Mouse (Mus musculus) midbrain, embryonic 15.5 days (tissue): ENCODE measurements around the gene Cep19. TPM values are rescaled to one million over a fixed set of nuclear protein-coding genes. Genes with fewer than 3 reads are reported as not detected.

Experiments used
- ATAC-seq: fragments of 200-750 bp; cut with Nextera tagmentation; replicated peaks from 2 replicates; pipeline ENCODE4 v1.8.0; 2017; ENCODE audit warnings: moderate TSS enrichment
- H3K27ac ChIP-seq: fragments of 300-500 bp; sonication (generic); 2 replicates; pipeline ENCODE4 v1.5.1; 2015; ENCODE audit warnings: mild to moderate bottlenecking, inconsistent platforms
- H3K27me3 ChIP-seq: fragments of 300-500 bp; sonication (generic); replicated peaks from 2 replicates; pipeline ENCODE4 v1.6.1; 2015; ENCODE audit warnings: inconsistent platforms
- H3K36me3 ChIP-seq: fragments of 300-500 bp; sonication (generic); replicated peaks from 2 replicates; pipeline ENCODE4 v1.6.1; 2015; ENCODE audit warnings: inconsistent platforms
- H3K4me1 ChIP-seq: fragments of 300-500 bp; sonication (generic); 2 replicates; pipeline ENCODE4 v1.6.1; 2015; ENCODE audit warnings: inconsistent platforms
- H3K4me2 ChIP-seq: fragments of 300-500 bp; sonication (generic); 2 replicates; pipeline ENCODE4 v1.6.1; 2015; ENCODE audit warnings: inconsistent platforms, mild to moderate bottlenecking, moderate library complexity
- H3K4me3 ChIP-seq: fragments of 300-500 bp; sonication (generic); 2 replicates; pipeline ENCODE4 v1.5.1; 2015; ENCODE audit warnings: mild to moderate bottlenecking, inconsistent platforms
- H3K9ac ChIP-seq: fragments of 300-500 bp; sonication (generic); 2 replicates; pipeline ENCODE4 v1.6.1; 2015; ENCODE audit warnings: mild to moderate bottlenecking, inconsistent platforms
- H3K9me3 ChIP-seq: fragments of 300-500 bp; sonication (generic); 2 replicates; pipeline ENCODE4 v1.6.1; 2016; ENCODE audit warnings: inconsistent platforms
- WGBS: fragments of 180-500 bp; shearing (Covaris S2); methylation state at CpG from one replicate; pipeline ENCODE4 v1.1.7; 2015; ENCODE audit warnings: mixed read lengths; 5-methylcytosine and 5-hydroxymethylcytosine counted together
- polyA plus RNA-seq: library from polyadenylated mRNA; unstranded; fragments of >200 nt; fragmentation: Nextera tagmentation; extraction: Ambion mirVana; gene quantifications from 2 replicates; pipeline ENCODE4 v1.2.1, GENCODE M21; 2015

Cep19 gene
- polyA plus RNA-seq, 1 experiment from 2014 or later: 43.2 TPM

DNA sequence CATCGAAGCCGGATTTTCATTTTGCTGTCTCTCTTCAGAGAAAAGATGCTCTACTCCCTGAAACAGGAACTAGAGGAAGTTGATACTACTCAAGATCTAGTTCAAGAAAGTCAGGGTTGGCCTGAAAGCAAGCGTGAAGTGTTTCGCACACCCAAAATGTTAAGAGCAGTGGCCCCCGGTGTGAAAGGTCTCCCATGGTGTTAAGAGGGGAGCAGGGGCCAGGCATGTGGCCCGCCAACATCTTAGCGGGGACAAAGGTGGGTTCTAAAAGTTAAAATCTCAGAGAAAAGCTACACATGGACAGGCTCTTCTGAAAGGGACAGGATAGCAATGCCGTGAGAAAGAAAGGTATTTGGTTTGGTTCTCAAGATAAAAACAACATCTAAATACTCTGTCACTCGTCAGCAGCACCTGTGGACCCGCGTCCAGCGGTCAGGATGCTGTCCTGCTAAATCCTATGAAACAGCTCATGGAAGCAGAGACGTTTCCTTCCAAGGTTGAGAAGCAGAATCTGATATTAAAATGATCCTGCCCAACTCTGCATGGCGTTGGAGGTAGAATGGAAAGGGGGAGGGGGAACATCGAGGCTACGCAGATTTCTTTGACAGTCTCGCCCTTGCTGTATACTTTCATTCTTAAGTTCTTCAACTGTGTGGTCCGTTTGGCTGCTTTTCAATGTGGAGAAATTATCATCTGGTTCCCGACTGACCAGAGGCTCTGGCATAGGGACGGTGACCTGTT is 30.0 kb downstream of the Cep19 start:
- H3K9ac ChIP-seq: no peak overlapping the region
- no peak overlapping the region for H3K4me3 ChIP-seq
- no peaks in the 10 kb centered on the region for H3K4me1 ChIP-seq
- no peak for ATAC-seq
- WGBS: 83% methylated on average over 20 of the region's 20 CpGs
- no peak overlapping the region for H3K27ac ChIP-seq
- no peak overlapping the region for H3K4me2 ChIP-seq
- H3K27me3 ChIP-seq: no peaks in the 10 kb centered on the region
- H3K9me3 ChIP-seq: no peaks in the 10 kb centered on the region
- H3K36me3 ChIP-seq: no peaks in the 10 kb centered on the region

- Histone ChIP-seq H3K27me3 (no peaks in the 10 kb centered on the region), H3K9ac (no peak overlapping the region), H3K9me3 (no peaks in the 10 kb centered on the region), H3K4me3 (no peak overlapping the region), H3K27ac (no peak overlapping the region), H3K36me3 (no peaks in the 10 kb centered on the region), H3K4me2 (no peak overlapping the region), H3K4me1 (no peaks in the 10 kb centered on the region)
- 78% methylated on average over 16 of the region's 16 CpGs for WGBS
- ATAC-seq: no peak
Observed at GRCm38 (mm10) chr16:32130190-32130826, 30.7 kb downstream of the Cep19 start.

- H3K9ac ChIP-seq: no peak overlapping the region
- no peak for ATAC-seq
- WGBS: 85% methylated on average over 3 of the region's 3 CpGs
- no peaks in the 10 kb centered on the region for H3K9me3 ChIP-seq
- no peak overlapping the region for H3K4me3 ChIP-seq
- H3K27ac ChIP-seq: no peak overlapping the region
- H3K4me2 ChIP-seq: no peak overlapping the region
- no peaks in the 10 kb centered on the region for H3K27me3 ChIP-seq
- H3K4me1 ChIP-seq: no peaks in the 10 kb centered on the region
- no peaks in the 10 kb centered on the region for H3K36me3 ChIP-seq
Observed at GRCm38 (mm10) chr16:32133148-32133547, 33.5 kb downstream of the Cep19 start.

GRCm38 (mm10) chr16:32135842-32136357 is 36.3 kb downstream of the Cep19 start:
- Histone ChIP-seq H3K4me2 (no peak overlapping the region), H3K4me3 (no peak overlapping the region), H3K27ac (no peak overlapping the region), H3K27me3 (no peaks in the 10 kb centered on the region), H3K4me1 (no peaks in the 10 kb centered on the region), H3K36me3 (no peaks in the 10 kb centered on the region), H3K9me3 (no peaks in the 10 kb centered on the region), H3K9ac (no peak overlapping the region)
- ATAC-seq: no peak
- WGBS: 84% methylated on average over 7 of the region's 7 CpGs

DNA sequence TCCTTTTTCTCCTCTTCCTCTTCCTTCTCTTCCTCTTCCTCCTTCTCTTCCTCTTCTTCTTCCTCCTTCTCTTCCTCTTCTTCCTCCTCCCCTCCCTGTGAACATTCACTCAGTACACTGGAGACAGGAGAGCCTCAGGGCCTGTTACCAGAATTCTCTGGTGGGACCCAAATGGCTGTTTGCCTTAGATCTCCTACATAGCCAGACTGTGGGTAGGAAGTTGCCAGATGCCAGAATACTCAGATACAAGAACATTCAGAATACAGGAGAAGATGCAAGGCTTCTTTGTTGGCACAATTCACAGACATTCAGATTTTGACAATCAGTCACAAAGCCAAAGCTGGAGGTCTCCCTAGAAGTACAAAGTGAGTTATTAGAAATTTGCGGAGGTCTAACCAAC is 39.4 kb downstream of the Cep19 start:
- Histone ChIP-seq H3K27ac (no peak overlapping the region), H3K4me2 (no peak overlapping the region), H3K4me1 (no peaks in the 10 kb centered on the region), H3K36me3 (no peaks in the 10 kb centered on the region), H3K27me3 (no peaks in the 10 kb centered on the region), H3K9me3 (no peaks in the 10 kb centered on the region), H3K9ac (no peak overlapping the region), H3K4me3 (no peak overlapping the region)
- WGBS: 94% methylated on average over 1 of the region's 1 CpGs
- no peak for ATAC-seq

GRCm38 (mm10) chr16:32143766-32144165 is 44.2 kb downstream of the Cep19 start:
- WGBS: 95% methylated on average over 15 of the region's 15 CpGs

GRCm38 (mm10) chr16:32144592-32144991 is 45.0 kb downstream of the Cep19 start:
- H3K36me3 ChIP-seq: no peaks in the 10 kb centered on the region
- ATAC-seq: no peak
- H3K9ac ChIP-seq: no peak overlapping the region
- no peaks in the 10 kb centered on the region for H3K27me3 ChIP-seq
- no peak overlapping the region for H3K27ac ChIP-seq
- no peaks in the 10 kb centered on the region for H3K4me1 ChIP-seq
- no peaks in the 10 kb centered on the region for H3K9me3 ChIP-seq
- 92% methylated on average over 17 of the region's 17 CpGs for WGBS
- H3K4me3 ChIP-seq: no peak overlapping the region
- H3K4me2 ChIP-seq: no peak overlapping the region

More at GRCm38 (mm10) chr16:32143766-32144165, 44.2 kb downstream of the Cep19 start:
- no peak for ATAC-seq
- H3K9me3 ChIP-seq: no peaks in the 10 kb centered on the region
- no peaks in the 10 kb centered on the region for H3K4me1 ChIP-seq
- H3K27ac ChIP-seq: no peak overlapping the region
- H3K4me3 ChIP-seq: no peak overlapping the region
- H3K36me3 ChIP-seq: no peaks in the 10 kb centered on the region
- H3K9ac ChIP-seq: no peak overlapping the region
- no peak overlapping the region for H3K4me2 ChIP-seq
- H3K27me3 ChIP-seq: no peaks in the 10 kb centered on the region

GRCm38 (mm10) chr16:32147589-32148207 is 48.1 kb downstream of the Cep19 start:
- ATAC-seq: 0 out of 2 replicates have a peak, but pooled peaks have one; percentile 30
- WGBS: 70% methylated on average over 12 of the region's 13 CpGs
- no peak overlapping the region for H3K4me3 ChIP-seq
- peak overlapping the region; percentile 10 for H3K4me2 ChIP-seq
- H3K9me3 ChIP-seq: no peaks in the 10 kb centered on the region
- no peak overlapping the region for H3K9ac ChIP-seq
- H3K27ac ChIP-seq: no peak overlapping the region
- H3K4me1 ChIP-seq: no peaks in the 10 kb centered on the region
- H3K27me3 ChIP-seq: no peaks in the 10 kb centered on the region
- no peaks in the 10 kb centered on the region for H3K36me3 ChIP-seq

GRCm38 (mm10) chr16:32153976-32154375 is 54.4 kb downstream of the Cep19 start:
- Histone ChIP-seq H3K9ac (no peak overlapping the region), H3K36me3 (no peaks in the 10 kb centered on the region), H3K27ac (no peak overlapping the region), H3K27me3 (no peaks in the 10 kb centered on the region), H3K4me1 (no peaks in the 10 kb centered on the region), H3K4me3 (no peak overlapping the region), H3K4me2 (no peak overlapping the region), H3K9me3 (no peaks in the 10 kb centered on the region)
- WGBS: 81% methylated on average over 1 of the region's 1 CpGs
- ATAC-seq: no peak

- no peaks in the 10 kb centered on the region for H3K9me3 ChIP-seq
- no peak for ATAC-seq
- H3K27me3 ChIP-seq: no peaks in the 10 kb centered on the region
- no peaks in the 10 kb centered on the region for H3K36me3 ChIP-seq
- H3K9ac ChIP-seq: no peak overlapping the region
- WGBS: 79% methylated on average over 13 of the region's 13 CpGs
- H3K4me1 ChIP-seq: no peaks in the 10 kb centered on the region
- no peak overlapping the region for H3K4me3 ChIP-seq
- no peak overlapping the region for H3K4me2 ChIP-seq
- no peak overlapping the region for H3K27ac ChIP-seq
Observed at GRCm38 (mm10) chr16:32154437-32154836, 54.8 kb downstream of the Cep19 start.

- no peak overlapping the region for H3K4me3 ChIP-seq
- H3K4me1 ChIP-seq: no peaks in the 10 kb centered on the region
- no peaks in the 10 kb centered on the region for H3K9me3 ChIP-seq
- no peak overlapping the region for H3K27ac ChIP-seq
- no peaks in the 10 kb centered on the region for H3K36me3 ChIP-seq
- H3K27me3 ChIP-seq: no peaks in the 10 kb centered on the region
- no peak overlapping the region for H3K4me2 ChIP-seq
- no peak overlapping the region for H3K9ac ChIP-seq
- 65% methylated on average over 3 of the region's 3 CpGs for WGBS
- no peak for ATAC-seq
Observed at GRCm38 (mm10) chr16:32156719-32157118, 57.1 kb downstream of the Cep19 start.

DNA sequence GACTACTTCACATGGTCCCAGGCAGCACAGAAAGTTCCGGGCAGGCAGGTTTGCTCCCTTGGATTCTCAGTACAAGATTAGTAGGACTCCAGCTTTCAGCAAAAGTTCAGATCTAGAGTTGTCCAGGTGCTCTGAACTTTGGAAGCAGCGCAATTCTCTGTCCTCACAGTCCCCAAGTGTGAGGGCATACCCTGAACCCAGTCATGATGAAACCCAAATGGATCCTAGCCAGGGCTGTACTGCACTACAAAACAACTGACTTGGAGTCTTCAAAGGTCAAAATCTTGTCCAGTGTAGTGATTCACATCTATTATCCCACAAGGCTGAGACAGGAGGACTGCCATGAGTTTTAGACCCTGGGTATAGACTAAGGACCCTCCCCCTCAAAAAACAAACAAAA is 57.8 kb downstream of the Cep19 start:
- no peak overlapping the region for H3K9ac ChIP-seq
- no peak overlapping the region for H3K4me3 ChIP-seq
- no peaks in the 10 kb centered on the region for H3K27me3 ChIP-seq
- H3K4me1 ChIP-seq: no peaks in the 10 kb centered on the region
- ATAC-seq: no peak
- no peak overlapping the region for H3K4me2 ChIP-seq
- WGBS: 83% methylated on average over 2 of the region's 2 CpGs
- no peak overlapping the region for H3K27ac ChIP-seq
- H3K9me3 ChIP-seq: no peaks in the 10 kb centered on the region
- no peaks in the 10 kb centered on the region for H3K36me3 ChIP-seq
